Mouse (Mus musculus) left cerebral cortex, adult 9 months (tissue): ENCODE measurements around the gene Kirrel3.

Experiments
- DNase-seq, 2 experiments: peaks; one replicate each; pipeline ENCODE4 v3.0.0; 2022; ENCODE audit warnings: low spot score in 2 of 2

Kirrel3 gene

DNA sequence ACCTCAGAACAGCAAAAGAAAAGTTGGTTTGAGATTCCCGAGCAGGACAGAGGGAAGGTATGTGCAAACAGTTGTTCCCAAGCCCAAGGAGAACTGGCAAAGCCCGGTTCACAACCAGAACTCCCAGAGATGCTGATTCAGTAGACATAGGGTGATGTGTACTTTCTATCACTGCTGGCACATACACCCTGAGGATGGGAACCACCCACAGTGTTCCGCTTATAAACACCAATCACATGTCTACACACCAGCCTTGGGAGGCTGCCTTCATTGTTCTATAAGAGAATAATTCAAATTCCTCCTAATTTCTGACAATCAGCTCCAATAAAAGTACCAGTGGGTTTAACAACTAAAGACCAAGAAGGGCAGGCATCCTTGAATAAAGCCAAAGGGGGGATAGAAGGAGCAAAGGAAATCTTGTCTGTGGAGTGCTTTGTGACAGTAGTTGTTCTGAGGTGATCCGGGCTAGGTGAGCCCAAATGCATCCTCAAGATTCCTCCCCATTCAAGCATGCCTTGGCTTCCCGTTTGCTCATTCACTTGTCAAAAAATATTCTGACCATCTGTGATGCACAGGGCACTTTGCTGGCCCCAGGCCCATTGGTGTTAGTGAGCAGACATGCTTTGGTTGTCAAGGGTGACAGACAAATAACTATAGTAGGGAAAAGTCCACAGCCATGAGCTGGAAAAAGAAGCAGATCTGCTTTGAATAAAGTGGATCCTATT, 266.5 kb downstream of the Kirrel3 start:
- DNase-seq = no peak

GRCm38 (mm10) chr9:34752801-34753170, 267.1 kb downstream of the Kirrel3 start:
- DNase-seq = peak in 1 of 2 experiments; percentile 74

DNA sequence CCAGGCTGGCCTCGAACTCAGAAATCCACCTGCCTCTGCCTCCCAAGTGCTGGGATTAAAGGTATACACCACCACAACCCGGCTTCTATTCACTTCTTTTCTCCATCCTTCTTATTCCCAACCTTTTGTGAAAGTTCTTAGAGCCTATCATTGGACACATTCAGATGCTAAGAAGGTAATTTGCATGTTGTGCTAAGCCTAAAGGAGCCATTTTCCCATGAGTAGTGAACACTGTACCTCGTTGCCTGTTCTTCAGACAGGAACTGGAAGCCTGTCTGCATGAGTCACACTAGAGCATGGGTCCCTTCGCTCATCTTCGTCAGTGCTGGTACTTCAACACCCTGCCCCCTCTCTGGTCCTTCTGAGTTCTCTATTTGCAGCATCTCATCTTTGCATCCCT, 268.2 kb downstream of the Kirrel3 start:
- no peak for DNase-seq

GRCm38 (mm10) chr9:34754523-34755097, 268.9 kb downstream of the Kirrel3 start:
- no peak for DNase-seq

DNA sequence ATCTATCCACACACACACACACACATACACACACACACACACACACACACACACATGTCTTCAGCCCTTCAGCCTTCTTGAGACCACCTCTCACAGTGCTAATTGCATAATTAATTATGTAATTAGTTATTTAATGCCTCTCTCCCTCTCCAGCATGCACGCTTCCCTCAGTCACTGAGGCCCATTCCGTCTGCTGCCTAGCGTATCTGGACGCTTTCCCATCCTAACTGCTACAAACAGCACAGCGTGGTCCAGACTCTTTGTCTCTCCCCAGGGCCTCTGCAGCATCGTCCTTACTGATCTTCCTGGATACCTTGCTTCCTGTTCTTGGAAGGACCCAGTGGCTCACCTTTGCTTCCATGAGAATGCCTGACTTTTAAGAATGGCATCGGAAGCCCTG, 270.4 kb downstream of the Kirrel3 start:
- no peak for DNase-seq

DNA sequence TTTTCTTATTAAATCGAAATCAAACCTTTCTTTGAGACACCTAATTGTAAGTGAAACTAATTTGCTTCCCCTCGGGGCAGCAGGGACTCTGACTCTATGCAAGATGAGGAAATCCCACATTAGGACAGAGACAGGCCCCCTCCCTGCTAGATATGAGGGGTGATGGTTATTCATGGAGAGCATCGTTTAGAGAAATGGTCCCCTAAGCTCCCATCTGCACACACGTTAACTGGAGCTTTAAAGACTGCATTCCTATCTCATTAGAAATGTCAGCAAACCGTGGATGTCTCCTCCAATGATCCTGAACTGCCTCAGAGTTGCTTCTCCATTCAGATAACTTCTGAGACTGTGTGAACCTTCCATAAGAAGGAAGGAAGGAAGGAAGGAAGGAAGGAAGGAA, 273.2 kb downstream of the Kirrel3 start:
- DNase-seq = no peak

- no peak for DNase-seq
Observed at GRCm38 (mm10) chr9:34760521-34760920, 274.8 kb downstream of the Kirrel3 start.

- DNase-seq = no peak
Observed at GRCm38 (mm10) chr9:34766792-34767623, 281.3 kb downstream of the Kirrel3 start.

- DNase-seq = no peak
Observed at GRCm38 (mm10) chr9:34768961-34769360, 283.3 kb downstream of the Kirrel3 start.

DNA sequence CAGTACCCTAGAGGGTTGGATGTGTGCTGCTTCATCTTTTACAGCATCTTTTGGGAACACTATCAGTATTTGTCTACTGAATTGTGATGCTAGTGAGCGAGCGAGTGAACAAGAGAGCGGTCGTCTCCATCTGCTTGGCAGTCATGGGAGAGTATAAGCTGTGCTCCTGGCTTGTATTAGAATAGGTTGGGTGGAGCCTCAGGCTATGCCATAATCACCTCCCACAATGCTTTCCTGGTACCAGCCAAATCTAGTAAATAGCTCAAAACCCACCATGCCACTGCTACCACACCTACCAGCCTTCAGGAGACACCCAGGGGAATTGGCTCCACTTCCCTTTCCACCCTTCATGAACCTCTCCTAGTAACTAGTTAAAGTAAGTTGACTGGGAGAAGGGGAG, 285.3 kb downstream of the Kirrel3 start:
- no peak for DNase-seq

GRCm38 (mm10) chr9:34771401-34771800, 285.7 kb downstream of the Kirrel3 start:
- DNase-seq = no peak

DNA sequence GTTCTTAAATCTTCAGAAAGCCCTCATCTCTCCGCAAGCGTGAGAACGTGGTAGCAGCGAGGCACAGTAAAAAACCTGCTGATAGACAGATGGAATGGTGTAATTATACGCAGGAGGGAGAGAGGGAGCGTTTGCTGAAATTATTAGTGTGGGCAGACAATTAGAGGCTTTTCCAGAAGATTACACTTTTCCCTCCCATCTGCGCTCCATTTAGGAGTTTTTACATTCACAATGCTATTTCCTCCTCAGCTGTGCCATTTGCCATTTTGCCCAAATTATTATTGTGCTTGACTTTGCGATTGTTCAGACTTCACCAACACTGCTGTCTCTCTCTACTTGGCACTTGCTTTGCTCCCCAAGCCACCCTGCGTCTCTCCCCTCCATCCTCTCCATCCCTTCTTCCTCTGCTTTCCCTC, 286.3 kb downstream of the Kirrel3 start:
- DNase-seq = peak; percentile 30 to 70

GRCm38 (mm10) chr9:34781356-34781755, 295.7 kb downstream of the Kirrel3 start:
- no peak for DNase-seq

DNA sequence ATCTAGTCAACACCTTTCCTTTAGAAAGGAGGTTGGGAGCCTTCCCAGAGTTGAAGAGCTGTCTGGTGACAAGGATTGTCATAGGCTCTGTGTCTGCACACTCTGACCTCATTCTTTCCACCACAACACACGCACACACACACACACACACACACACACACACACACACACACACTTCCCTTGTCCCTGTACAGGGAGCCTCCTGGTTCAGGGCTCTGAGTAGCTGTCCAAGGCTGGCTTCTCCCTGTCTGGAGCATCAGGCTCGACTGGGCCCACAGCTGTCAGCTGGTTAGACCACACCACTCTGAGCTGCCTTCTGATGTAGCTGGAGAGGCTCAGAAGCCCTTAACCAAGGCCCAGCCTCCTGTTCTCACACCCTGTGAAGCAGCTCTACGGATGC, 302.2 kb downstream of the Kirrel3 start:
- no peak for DNase-seq

DNA sequence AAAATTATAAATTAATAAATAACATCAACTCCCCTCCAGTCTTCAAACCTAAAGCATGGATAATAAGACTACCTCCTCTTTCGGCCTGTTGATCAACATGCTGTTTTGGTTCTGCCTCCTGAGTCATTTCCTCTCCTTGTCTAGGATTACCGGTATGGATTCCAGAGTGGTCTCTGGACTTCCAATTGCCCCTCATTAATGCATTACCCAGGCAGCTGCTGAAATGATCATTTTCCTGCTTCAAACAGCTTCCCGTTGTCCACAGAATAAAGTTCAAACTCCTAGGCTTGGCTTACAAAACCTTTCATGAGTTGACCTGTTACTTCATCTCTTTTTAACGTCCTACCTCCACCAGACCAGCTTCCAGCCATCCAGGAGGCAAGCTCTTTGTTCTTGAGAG, 309.5 kb downstream of the Kirrel3 start:
- DNase-seq = no peak

DNA sequence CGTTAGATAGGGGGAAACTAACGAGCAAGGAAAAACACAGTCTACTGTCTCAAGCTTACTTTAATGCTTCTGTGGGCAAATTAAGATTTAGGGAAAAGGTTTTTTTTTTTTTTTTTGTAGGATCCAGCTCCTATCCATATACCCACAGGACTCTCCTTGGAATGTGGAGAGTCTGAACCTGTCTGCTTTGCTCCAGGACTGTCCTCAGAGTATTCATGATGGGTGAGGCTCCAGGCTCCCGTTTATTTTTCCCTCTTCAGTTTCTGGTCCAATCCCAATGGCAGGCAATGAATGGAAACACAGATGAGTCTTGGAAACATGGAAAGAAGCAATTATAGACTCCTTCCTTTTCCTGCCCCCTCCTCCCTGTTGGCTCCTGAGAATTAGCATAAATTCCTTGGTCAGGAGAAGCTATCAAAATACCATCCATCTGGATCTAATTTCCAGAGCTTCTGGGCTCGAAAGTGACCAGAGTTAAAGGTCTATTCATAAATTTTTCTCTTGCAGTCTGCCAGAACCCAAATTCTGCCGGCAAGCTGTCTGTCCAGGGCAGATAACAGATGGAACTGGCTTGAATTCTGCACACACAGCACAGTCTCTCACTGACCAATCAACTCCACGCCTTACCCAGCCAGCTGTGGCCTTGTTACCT, 312.1 kb downstream of the Kirrel3 start:
- no peak for DNase-seq

DNA sequence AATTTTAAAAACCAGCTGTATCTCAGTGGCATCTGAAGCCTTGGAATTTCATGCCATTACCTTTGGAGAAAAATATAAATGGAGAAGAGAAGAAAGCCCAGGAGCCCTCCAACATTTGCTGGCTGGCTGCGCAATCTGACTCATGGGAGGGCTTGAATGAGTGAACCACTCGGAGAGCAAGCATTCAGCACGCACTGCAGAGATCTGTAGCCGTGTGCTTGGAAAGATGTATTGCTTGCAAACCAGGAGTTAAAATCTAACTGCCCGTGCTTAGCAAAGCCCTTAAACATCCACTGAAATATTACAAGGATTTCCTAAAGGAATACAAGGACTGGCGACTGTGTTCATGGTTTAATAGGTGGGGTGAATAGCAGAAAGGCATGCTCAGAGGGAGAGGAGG, 316.0 kb downstream of the Kirrel3 start:
- no peak for DNase-seq

GRCm38 (mm10) chr9:34806854-34807253, 321.2 kb downstream of the Kirrel3 start:
- DNase-seq = no peak

DNA sequence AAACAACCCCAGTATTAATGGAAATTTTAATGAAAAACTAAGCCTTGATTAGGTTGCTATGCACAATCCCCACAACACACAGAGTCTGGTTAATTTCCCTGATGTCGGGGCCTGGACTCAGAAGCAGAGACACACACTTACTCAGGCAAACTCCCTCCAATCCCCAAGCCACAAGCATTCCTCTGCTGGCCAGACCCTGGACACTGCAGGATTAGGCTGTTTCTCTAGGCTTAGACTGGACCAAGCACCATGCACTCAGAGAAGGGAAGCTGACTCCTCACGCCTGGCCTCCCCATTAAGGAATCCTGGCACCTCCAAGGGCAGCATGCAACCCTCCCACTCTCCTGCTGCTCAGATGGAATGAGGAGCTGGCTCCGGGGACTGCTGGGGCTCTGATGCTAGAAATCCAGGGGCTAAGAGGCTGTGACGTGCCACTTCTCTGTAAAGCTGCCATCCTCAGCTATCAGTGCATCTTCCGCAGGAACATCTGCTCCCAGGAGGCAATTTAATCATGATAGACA, 324.4 kb downstream of the Kirrel3 start:
- no peak for DNase-seq

- peak in 1 of 2 experiments; percentile 10 for DNase-seq
Observed at GRCm38 (mm10) chr9:34818325-34818976, 332.8 kb downstream of the Kirrel3 start.

- no peak for DNase-seq
Observed at GRCm38 (mm10) chr9:34824358-34825088, 338.8 kb downstream of the Kirrel3 start.
